Mouse (Mus musculus) adrenal gland, adult 2 months (tissue): ENCODE results near the gene Clstn3. TPM values are rescaled to one million over a fixed set of nuclear protein-coding genes. Genes with fewer than 3 reads are reported as not detected.
A peak's percentile ranks its signal among the peaks of the same experiment; 100 is the strongest.

Experiments
- DNase-seq: peaks from one replicate; pipeline ENCODE4 v3.0.0; 2021
- polyA plus RNA-seq: library from polyadenylated mRNA; depleted of rRNA; stranded (reverse); fragments of >200 nt; gene quantifications from 2 replicates; pipeline ENCODE4 v1.2.3, GENCODE M21; 2012
- total RNA-seq, 2 experiments: library from RNA; stranded (reverse); gene quantifications; 2 replicates each; pipeline ENCODE4 v1.2.3; 2021

The Clstn3 gene
- total and polyA plus RNA-seq, 3 experiments = 62.4 to 146 (median 91.8) TPM

DNA sequence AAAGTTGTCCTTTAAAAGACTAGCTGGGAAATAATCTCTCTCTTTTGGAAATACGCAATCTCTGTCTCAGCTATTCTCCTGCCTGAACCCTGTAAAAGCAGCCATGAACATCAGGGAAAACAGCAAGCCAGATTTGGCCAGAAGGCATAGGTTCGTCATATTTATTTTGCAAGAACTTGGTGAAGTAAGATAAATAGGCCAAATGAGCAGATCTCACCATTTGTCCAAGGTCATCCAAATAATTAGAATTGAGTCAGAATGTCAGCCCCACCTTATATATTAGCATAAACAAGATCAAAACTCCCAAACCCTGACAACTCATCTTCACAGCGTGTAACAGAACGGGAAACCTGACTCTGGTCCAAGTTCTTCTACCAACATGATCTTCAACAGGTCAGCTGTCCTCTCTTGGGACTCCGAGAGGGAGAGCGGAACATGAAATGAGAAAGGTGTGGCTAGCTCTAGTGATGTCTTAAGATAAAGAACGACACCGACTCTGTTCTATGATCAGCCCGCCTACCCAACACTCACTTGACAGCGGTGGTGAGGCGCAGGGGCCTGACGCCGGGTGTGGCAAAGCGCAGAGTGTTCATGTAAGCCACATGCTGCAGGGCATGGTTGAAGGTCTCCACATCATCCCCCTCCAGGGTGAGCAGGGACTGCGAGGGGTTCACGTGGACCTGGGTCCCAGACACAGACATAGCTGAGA, 15.5 kb downstream of the Clstn3 start:
- DNase-seq = no peak

DNA sequence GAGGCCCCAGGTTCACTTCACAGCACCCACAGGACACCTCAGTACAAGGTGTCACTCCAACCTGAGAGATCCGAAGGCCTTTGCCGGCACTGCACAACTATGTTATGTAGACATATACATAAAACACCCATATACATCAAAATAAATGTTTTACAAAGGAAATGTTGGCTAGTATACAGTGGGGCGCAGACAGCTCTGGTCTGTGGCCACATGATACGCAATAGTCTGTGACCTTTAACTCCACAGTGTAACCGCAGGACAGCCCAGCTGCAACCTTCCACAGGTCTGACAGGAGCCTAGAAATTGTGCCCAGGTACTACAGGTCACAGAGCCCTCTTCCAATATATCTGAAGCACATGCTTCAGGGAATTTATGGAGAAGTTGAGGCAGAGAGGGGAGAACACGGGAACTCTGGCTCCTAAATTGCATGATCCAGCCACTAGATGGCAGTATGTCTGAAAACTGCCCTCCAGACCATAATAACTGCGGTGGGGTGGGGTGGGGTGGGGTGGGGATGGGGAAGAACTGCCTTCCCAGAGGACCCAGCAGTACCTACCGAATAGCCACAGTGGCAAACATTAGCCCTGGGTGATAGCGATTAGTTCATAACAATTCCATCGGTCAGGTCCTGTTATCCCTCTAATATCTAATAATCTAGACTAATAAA, 16.3 kb downstream of the Clstn3 start:
- DNase-seq = no peak

DNA sequence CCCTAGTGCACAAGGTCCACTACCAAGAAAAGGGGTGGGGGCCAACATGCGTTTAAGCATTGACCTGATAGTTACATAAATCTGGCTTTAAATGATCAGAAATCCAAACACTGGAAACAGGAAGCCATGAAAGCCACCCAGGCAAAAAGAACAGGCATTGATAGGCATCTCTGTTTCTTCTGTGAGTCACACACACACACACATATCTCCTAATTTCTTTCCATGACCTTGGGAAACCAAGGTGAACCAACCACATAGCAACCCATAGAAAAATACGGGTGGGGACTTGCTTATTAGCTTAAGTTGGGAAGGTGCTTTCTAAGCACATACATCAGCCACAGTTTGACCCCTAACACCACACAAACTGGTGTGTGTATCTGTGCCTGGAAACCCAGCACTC, 17.2 kb downstream of the Clstn3 start:
- DNase-seq = no peak

DNA sequence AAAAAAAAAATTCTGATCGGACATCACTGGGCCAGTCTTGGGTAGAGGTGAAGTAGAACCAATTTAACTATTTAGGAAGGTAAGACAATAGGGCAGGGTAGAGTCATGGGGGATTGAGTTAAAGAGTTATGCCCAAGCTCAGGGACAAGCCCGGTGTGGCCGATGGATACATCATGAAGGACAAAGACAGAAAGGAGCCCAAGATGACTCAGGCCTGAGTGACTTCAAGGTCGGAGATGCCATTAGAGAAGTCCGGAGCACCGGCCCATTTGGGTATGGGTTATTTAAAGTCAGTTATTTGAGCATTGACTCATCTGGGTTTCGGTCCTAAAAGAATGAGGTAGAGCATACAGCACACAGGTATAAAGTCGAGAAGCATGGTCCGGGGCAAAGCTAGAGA, 18.1 kb downstream of the Clstn3 start:
- DNase-seq = peak; percentile 65

DNA sequence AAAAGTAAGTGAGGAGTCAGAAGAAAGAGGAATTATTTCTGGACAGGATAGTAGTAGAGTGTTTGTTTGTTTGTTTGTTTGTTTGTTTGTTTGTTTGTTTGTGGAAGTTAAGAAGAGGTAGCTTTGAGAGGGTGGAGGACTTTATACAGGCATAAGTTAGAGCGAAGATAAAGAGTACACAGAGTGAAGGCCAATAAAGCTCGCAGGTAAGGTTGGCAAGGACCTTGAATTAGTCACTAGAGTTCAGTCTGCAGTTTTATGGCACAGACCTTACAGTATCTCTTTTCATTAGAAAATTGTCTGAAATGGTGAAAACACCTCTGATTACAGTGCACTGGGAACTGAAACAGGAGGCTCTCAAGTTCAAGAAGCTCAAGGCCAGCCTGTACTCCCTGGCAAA, 18.6 kb downstream of the Clstn3 start:
- DNase-seq = no peak

DNA sequence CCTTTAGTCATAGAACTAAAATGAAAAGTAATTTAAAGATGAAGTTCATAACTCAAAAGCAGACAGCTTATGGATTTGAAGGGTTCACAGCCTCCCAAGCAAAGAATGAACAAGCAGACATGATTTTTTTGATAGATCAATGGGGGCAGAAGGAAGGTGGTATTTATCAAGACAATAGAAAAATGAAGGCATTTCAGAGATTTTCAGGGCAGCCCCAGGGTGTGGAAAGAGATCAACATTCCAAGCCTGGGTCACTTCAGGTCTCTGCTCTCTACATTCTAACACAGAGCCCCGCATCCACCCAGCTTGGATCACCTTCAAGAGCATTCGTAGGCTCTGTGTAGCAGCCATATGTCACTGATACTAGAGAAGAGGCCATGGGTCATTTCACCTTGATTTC, 21.3 kb downstream of the Clstn3 start:
- no peak for DNase-seq

DNA sequence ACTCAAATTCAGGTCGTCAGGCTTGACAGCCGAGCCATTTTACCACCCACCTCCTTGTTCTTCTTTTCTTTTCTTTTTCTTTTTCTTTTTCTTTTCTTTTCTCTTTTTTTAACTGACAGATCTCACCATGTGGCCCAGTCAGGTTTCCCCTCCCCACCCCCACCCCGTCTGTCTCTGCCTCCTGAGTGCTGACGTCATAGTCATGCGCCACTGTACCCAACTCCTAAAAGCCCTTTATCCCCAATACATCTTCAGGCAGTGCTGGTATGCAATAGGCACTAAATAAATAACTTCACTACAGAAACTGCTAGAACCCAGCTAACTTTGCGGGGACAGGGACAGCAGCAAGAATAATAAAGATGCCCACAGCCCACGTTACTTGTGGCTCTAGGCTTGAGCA, 28.3 kb downstream of the Clstn3 start:
- DNase-seq = no peak

DNA sequence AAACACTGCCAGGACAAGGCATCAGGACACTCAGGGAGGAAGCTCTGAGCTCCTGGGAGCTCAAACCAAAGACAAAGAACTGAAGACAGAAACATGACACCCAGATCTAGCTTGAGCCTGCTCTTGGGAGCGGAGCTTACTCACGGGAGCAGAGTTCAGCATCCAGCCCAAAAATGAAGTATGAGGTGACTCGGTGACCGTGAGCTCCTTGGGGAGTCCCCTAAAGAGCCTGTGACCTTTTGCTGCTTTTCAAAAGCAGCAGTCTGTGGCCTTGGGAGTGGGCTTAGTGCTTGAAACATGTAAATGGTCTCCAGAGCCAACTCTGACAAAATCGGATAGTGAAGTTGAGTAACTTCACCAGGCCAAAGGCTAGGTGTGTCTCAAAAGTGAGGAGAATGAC, 29.4 kb downstream of the Clstn3 start:
- peak; percentile 75 for DNase-seq

DNA sequence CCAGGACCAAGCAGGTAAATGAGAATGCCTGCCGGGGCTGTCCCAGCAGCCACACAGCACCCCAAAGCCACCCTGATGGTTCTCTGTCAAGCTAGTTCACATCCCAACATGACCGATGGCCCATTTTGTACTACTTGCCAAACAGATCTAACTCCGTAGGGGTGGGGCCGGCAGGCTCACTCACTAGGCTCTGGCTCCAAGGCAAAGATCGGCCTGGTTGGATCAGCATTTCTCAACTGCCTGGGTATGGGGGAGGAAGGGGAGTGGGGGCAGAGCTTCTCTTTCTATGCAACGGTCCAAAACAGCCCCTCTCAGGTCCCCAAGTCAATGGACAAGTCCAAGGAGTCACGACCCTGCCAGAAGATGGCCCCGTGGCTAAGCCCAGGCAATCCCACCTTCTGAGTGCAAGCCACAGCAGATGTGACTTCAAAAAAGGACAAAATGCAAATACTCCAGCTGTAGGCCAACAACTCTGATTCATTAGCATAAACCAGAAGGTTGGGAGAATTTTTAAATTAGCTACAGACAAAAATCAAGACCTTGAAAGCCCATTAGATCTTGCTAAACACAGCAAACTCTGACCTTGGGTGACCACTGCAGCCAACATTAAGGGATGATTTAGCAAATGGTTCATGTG, 30.8 kb downstream of the Clstn3 start:
- peak; percentile 54 for DNase-seq

DNA sequence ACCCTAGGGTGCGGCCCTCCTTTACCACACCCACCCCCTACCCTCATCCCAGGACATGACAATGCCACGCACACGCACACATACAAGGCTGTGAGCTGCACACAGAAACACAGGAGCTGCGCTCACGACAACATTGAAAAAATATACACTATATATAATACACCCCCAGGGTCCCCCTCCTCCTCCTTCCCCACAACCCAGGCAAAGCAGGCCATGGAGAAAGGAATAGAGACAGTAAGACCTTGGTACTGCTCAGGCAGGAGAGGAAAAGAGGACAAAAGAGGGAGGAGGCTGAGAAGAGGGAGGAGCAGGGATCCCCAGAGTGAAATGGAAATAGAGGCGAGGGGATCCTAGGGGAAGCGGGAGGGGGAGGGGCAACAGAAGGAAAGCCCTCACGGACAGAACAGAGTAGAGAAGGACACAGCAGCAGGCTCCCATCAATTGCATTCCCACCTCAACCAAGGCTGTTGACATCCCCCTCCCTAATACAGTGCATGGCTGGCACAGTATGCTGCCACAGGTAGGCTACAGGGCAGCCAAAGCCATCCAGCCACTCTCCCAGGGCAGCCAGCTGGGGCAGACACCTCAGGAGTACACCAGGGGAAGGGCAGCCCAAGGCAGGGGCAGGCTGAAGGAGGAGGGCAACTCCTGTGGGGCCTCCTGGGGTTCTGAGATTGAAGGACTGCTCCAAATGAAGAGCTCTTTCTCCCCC, 33.7 kb downstream of the Clstn3 start:
- DNase-seq = no peak

DNA sequence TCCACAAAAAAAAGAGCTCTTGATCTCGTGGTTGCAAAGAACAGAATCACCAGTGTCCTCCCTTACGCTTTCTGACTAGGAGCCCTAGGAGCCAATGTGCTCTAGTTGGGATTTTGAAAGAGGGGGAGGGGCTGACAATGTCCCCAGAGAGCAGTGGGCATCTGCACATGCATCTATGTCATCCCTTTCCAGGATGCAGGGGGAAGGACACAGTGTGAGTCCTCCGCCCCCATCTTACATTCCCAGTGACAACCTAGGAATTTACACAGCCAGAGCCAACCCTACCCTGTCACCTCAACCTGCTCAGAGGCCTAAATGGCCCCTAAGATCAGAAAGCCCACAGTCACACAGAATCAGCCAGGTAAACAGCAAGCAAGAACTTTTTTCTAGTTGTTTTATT, 34.2 kb downstream of the Clstn3 start:
- no peak for DNase-seq

DNA sequence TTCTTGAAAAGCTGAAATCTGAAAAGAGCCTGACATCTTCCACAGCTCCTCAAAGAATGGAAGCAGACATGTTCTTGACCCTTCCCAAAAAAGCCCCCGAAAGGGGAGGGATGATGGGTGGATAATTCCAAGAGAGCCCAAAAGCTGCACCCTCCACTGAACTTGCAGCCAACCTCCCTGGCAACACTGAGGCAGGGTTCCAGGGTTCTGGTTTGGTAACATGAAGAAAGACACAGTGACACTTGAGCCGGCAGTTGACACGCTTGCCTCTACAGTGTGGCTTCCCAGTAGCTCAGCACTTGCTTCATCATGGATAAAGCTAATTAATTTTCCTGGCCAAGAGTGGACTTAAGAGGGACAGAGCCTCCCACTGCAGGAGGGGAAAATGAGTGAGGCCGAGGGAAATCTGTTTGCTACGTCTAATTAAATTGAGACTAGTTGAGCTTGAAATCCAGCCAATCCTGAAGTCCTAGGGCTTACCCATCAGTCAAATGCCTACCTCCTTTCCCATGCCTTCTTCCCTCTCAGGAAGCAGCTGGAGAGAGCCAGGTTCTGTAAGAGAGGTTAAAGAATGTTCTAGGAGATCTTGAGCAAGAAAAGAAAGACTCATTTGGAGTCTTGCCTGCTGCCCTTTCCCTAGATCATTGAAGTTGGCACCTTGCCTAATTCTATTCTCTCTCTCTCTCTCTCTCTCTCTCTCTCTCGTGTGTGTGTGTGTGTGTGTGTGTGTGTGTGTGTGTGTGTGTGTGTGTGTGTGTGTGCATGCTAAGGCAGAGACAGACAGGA, 36.6 kb downstream of the Clstn3 start:
- no peak for DNase-seq

DNA sequence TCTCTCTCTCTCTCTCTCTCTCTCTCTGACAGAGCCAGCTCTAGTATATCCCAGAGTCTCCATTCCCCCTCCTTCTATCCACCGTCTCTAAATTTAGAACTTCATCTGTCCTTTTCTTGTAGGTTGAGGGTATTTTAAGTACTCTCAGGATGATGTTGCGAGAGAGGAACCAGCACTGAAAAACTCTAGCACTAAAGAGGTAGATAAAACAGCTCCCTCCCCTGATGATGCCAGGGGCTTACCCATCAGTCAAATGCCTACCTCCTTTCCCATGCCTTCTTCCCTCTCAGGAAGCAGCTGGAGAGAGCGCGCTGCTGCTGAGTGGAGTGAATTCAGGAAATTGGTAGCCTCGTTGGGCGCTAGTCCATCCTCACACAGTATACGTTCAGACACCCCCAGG, 37.3 kb downstream of the Clstn3 start:
- no peak for DNase-seq

DNA sequence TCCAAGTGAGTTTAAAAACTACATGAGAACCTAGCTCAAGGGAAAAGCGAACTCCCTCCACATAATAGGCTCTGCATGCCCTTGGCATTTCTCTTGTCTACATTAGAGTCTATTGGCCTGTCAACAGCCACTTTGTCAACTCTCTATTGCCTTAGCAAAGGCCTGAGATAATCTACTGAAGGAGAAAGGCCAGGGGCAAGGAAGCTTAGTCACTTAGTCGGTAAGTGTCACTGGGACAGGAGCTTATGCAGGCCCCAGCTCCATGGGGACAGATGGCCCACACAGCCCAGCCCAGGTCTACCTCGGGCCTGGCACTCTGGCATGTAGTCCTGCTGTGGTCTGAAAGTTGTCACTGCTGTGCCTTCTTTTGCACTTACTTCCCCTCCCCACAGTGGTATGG, 38.0 kb downstream of the Clstn3 start:
- peak; percentile 76 for DNase-seq

DNA sequence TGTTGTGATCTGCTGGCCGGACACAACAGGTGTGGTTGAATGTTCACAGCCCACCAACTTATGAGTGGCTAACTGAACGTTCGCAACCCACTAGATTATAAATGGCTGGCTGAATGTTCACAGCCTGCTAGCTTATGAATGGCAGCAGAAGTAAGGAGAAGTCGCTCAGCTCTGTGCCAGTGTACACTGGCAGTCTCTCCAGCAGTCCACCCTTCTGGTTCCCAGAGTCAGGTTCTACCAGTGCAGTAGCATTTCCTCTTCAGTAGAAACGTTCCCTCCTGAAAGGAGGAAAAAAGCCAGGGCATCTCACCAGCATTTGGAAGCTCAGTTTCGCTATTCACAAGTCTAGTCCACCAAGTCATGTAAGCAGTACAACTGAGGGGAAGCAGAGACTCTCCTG, 39.1 kb downstream of the Clstn3 start:
- DNase-seq = no peak

DNA sequence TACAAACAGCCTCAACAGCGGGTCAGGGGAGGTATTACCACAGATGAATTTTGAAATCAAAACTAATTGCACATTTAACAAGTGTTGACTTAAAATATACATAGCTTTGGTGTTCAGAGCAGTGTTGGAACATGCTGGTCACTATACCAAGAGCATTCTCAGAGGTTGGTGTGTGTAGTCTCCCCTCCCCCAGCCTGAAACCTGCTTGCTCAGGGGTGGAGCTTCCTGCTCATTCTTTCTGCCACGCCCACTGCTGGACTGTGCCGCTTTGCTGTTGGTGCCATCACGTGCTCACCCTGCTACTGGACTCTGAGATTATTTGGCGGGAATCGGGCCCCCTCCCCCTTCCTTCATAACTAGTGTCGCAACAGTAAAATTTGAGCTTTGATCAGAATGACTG, 39.6 kb downstream of the Clstn3 start:
- DNase-seq = peak; percentile 33

DNA sequence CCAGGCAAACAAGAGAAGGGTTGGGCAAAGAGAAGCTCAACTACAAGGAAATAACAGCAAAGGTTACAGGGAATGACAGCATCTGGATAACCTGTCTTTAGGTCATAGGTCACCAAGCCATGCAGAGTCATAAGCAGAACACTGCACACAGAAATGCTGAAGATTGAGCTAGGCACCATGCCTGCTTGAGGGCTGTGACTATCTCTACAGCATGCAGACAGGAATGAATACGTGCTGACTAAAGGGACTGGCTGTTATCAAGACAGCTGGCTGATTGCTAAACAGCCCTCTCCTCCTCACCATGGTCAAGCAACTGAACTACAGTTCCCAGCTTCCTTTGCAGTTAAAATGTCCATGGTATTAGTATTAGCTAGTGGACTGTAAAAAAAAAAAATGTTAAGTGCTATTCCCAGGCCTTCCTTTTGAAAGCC, 40.5 kb downstream of the Clstn3 start:
- peak; percentile 55 for DNase-seq

DNA sequence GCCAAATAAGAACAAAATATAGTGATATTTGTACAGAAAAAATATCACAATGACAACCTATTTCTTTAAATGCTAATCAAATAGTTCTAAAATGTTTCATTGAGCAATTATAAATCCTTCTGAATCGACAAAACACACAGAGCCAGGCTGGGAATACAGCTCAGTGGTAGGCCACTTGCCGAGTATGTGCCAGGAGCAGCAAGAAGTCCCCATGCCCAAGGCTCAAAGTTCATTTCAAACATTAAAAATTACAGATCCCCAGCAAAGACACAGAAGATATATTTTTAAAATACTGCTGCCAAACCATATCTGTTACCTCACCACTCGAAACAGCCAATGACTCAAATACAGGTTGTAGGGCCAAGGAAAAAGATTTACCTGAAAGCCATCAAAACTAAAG, 45.9 kb downstream of the Clstn3 start:
- no peak for DNase-seq

DNA sequence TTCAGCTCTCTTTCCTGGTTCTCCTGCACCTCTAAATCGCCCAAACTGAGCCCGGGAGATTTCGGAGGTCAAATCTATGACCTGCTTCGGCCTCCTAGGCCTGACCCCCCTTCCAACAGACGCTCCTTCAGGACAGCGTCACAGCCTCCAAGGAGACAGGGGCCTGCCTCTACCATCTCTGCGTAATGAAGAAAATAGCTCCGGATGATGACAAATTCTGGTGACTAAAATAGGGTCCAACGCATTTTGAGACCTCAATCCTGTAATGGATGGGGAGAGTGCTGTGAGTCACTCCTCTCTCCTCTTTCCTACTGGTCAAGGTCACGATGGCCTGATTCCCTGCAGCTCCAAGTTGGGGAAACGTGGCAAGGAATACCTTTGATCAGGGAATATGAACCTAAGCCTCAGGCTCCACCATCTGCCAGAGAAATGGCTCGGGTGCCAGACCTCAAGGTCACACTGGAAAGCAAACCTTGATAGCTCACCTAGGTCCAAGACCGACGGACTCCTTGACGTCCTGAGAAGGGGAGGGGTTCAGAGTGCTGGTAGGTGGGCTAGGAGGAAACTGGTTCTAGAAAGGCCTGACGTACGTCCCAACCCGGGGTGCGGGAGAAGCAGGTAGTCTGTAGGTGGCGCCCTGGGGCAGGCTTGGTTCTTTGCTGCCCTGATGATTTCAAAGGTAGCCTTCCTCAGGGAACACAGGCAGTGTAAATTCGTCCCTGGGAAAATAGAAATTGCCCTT, 49.1 kb downstream of the Clstn3 start:
- peak; percentile 94 for DNase-seq

DNA sequence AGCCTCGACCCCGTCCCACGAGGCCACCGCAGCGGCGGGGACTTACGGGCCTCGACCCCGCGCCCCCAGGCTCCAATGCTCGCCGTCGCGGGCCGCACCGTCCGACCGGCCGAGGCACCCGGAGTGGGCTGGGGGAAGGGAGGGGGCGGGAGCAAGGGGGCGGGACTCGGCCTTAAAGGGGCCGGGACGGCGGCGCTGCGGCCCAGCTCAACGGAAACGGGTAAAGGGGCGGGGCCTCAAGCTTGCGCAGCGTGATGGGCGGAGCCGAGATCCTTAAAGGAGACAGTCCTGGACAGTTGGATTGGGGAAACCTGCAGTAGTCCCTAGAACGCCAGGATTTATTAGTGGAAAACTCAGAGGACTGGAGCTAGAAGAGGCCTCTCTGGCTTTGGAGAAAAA, 49.7 kb downstream of the Clstn3 start, which contains the start of gene Pex5:
TSS of gene Pex5 (minus strand) at position 141 of the 399 bp plus-strand sequence.
- DNase-seq = peak; percentile 98
